Mouse (Mus musculus): ENCODE measurements around the gene A730061H03Rik. TPM values are rescaled to one million over a fixed set of nuclear protein-coding genes. Genes with fewer than 3 reads are reported as not detected.
A peak's percentile ranks its signal among the peaks of the same experiment; 100 is the strongest.

Gene A730061H03Rik
- polyA plus RNA-seq, 1 experiment from 2014 or later, result 2.3 TPM

- TF ChIP-seq CTCF (IDR thresholded peaks at IDR 0.05) (no peak), EP300 (IDR thresholded peaks at IDR 0.05) (no peak)
- H3K4me1 ChIP-seq (ENCODE audit: insufficient read depth, low read depth, low read length), result peaks cover 5% of the 10 kb centered on the region
- peak within 1 kb of the TSS; percentile 67 for H3K4me2 ChIP-seq (replicated peaks; ENCODE audit: low read depth, low read length)
- DNase-seq (ENCODE audit: low spot score) (no peak), ATAC-seq (no peak)
- H3K4me3 ChIP-seq (ENCODE audit: low read depth, low read length), result peak within 1 kb of the TSS; percentile 58
- no peaks in the 10 kb centered on the region for H3K27me3 ChIP-seq (replicated peaks; ENCODE audit: insufficient read depth, low read length)
- peaks cover 46% of the 10 kb centered on the region for H3K36me3 ChIP-seq (ENCODE audit: insufficient read depth, low read length)
- peak within 1 kb of the TSS; percentile 74 for H3K9ac ChIP-seq (replicated peaks; ENCODE audit: low read depth)
- no peaks in the 10 kb centered on the region for H3K9me3 ChIP-seq (ENCODE audit: low read length)
- peak within 1 kb of the TSS; percentile 93 for H3K27ac ChIP-seq (ENCODE audit: low read length)
- 87% methylated on average over 7 of the region's 7 CpGs for WGBS
Observed at GRCm38 (mm10) chr14:55603271-55603632, 43.0 kb upstream of the A730061H03Rik start, which contains the start of gene Irf9. Gene Irf9, plus strand, starts transcription at chr14:55603571.

GRCm38 (mm10) chr14:55598521-55599390 is 38.5 kb upstream of the A730061H03Rik start:
- Histone ChIP-seq H3K4me1 (ENCODE audit: insufficient read depth, low read depth, low read length) (no peaks in the 10 kb centered on the region; the same call in 1 of the 2 replicates), H3K4me2 (replicated peaks; ENCODE audit: low read depth, low read length) (no peak overlapping the region), H3K27me3 (replicated peaks; ENCODE audit: insufficient read depth, low read length) (no peaks in the 10 kb centered on the region), H3K27ac (ENCODE audit: low read length) (no peak overlapping the region), H3K4me3 (ENCODE audit: low read depth, low read length) (no peak overlapping the region), H3K9ac (replicated peaks; ENCODE audit: low read depth) (no peak overlapping the region), H3K9me3 (ENCODE audit: low read length) (no peaks in the 10 kb centered on the region), H3K36me3 (ENCODE audit: insufficient read depth, low read length) (peaks cover 52% of the 10 kb centered on the region)
- ATAC-seq (no peak), DNase-seq (ENCODE audit: low spot score) (no peak)
- no peak for TF ChIP-seq CTCF (IDR thresholded peaks at IDR 0.05)
- TF ChIP-seq EP300 (IDR thresholded peaks at IDR 0.05), result no peak
- 95% methylated on average over 21 of the region's 21 CpGs for WGBS

DNA sequence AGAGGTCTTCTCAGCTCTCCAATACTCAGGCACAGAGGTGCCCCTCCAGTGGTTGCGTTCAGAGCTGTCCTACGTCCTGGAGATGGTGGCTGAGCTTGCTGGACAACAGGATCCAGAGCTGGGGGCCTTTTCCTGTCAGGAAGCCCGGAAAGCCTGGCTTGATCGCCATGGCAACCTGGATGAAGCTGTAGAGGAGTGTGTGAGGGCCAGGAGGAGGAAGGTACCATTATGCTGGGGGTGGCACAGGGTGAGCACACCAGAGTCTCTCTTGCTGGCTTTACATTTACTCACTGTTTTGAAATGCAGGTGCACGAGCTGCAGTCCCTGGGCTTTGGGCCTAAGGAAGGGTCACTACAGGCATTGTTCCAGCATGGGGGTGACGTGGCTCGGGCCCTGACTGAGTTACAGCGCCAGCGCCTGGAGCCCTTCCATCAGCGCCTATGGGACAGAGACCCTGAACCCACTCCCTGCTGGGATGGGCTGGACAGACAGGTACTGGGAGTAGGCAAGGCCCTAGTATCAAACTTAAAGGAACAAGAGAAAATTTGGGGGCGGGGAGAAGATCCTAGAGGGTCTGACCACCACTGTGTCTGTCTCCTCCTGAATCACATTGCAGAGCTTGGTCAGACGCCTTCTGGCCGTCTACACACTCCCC is 36.0 kb upstream of the A730061H03Rik start:
- Histone ChIP-seq H3K4me1 (ENCODE audit: insufficient read depth, low read depth, low read length) (peaks cover 7% of the 10 kb centered on the region), H3K4me3 (ENCODE audit: low read depth, low read length) (no peak overlapping the region), H3K27me3 (replicated peaks; ENCODE audit: insufficient read depth, low read length) (no peaks in the 10 kb centered on the region), H3K9ac (replicated peaks; ENCODE audit: low read depth) (no peak overlapping the region), H3K27ac (ENCODE audit: low read length) (no peak overlapping the region), H3K4me2 (replicated peaks; ENCODE audit: low read depth, low read length) (no peak overlapping the region), H3K36me3 (ENCODE audit: insufficient read depth, low read length) (peaks cover 49% of the 10 kb centered on the region), H3K9me3 (ENCODE audit: low read length) (no peaks in the 10 kb centered on the region)
- TF ChIP-seq CTCF (IDR thresholded peaks at IDR 0.05), result no peak
- TF ChIP-seq EP300 (IDR thresholded peaks at IDR 0.05), result no peak
- no peak for DNase-seq (ENCODE audit: low spot score)
- ATAC-seq, result no peak
- 74% methylated on average over 13 of the region's 13 CpGs for WGBS

DNA sequence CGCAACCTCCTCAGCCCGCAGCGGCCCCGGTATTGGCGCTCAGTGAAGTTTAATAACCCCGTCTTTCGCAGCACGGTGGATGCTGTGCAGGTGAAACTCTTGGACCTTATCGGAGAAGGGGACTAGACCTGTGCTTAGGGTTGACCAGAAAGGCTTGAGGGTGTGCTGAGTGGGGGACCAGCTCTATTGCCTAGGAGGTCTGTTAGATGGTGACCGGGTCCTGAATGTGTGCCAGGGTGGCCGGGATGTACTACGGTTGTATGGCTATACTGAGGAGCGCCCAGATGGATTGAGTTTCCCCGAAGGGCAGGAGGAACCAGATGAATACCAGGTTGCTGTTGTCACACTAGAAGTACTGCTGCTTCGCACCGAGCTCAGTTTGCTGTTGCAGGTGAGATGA is 32.0 kb upstream of the A730061H03Rik start:
- H3K9ac ChIP-seq (replicated peaks; ENCODE audit: low read depth), result peak overlapping the region; percentile 88
- no peaks in the 10 kb centered on the region for H3K27me3 ChIP-seq (replicated peaks; ENCODE audit: insufficient read depth, low read length)
- no peak for ATAC-seq
- TF ChIP-seq EP300 (IDR thresholded peaks at IDR 0.05) (no peak), CTCF (IDR thresholded peaks at IDR 0.05) (no peak)
- H3K27ac ChIP-seq (ENCODE audit: low read length), result peak overlapping the region; percentile 96
- H3K4me2 ChIP-seq (replicated peaks; ENCODE audit: low read depth, low read length), result peak overlapping the region; percentile 94
- peak overlapping the region; percentile 91 for H3K4me3 ChIP-seq (ENCODE audit: low read depth, low read length)
- H3K9me3 ChIP-seq (ENCODE audit: low read length), result no peaks in the 10 kb centered on the region
- H3K4me1 ChIP-seq (ENCODE audit: insufficient read depth, low read depth, low read length), result peaks cover 10% of the 10 kb centered on the region
- DNase-seq (ENCODE audit: low spot score), result no peak
- WGBS, result 4% methylated on average over 16 of the region's 16 CpGs
- H3K36me3 ChIP-seq (ENCODE audit: insufficient read depth, low read length), result peaks cover 26% of the 10 kb centered on the region

DNA sequence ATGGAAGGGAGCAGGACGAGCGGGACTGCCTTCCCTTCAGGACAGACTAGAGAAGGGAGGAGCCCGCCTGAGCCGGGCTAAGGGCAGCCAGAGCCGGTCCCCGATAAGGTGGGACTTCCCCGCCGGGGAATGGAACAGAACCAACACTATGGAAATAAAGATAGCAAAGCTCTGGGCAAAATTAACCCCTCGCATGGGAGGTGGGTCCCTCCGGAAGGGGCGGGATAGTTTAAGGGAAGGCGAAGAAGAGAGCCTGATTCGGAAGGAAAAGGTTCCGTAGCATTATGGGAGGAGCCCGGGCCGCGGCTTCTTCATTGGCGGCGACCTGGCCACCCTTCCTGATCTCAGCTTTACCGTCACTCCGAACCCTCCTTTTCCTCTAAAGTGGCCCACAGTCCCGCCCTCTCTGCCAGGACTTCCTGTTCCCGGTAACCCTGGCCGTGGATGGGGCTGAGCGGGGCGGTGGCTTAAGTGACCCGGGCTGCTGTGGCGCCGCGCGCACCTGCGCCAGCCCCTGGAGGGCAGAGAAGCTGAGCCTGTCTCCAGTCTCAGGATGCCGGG is 31.2 kb upstream of the A730061H03Rik start, which contains the start of gene Rnf31:
Gene Rnf31 (plus strand): TSS at position 378 of the 561 bp plus-strand sequence.
- Histone ChIP-seq H3K4me1 (ENCODE audit: insufficient read depth, low read depth, low read length) (peaks cover 10% of the 10 kb centered on the region), H3K27ac (ENCODE audit: low read length) (peak within 1 kb of the TSS; percentile 96), H3K27me3 (replicated peaks; ENCODE audit: insufficient read depth, low read length) (no peaks in the 10 kb centered on the region), H3K36me3 (ENCODE audit: insufficient read depth, low read length) (peaks cover 23% of the 10 kb centered on the region), H3K4me3 (ENCODE audit: low read depth, low read length) (peak within 1 kb of the TSS; percentile 91), H3K9ac (replicated peaks; ENCODE audit: low read depth) (peak within 1 kb of the TSS; percentile 88), H3K4me2 (replicated peaks; ENCODE audit: low read depth, low read length) (peak within 1 kb of the TSS; percentile 94), H3K9me3 (ENCODE audit: low read length) (no peaks in the 10 kb centered on the region)
- peak; percentile 80; the same call in 1 of the 2 replicates for TF ChIP-seq EP300 (IDR thresholded peaks at IDR 0.05)
- TF ChIP-seq CTCF (IDR thresholded peaks at IDR 0.05), result no peak
- DNase-seq (ENCODE audit: low spot score), result peak; percentile 100
- WGBS, result 2% methylated on average over 28 of the region's 33 CpGs
- peak; percentile 91 for ATAC-seq

All from lung, postnatal 0 days (tissue).